Mouse (Mus musculus) embryonic stem cell, embryonic (primary cell): ENCODE data around the gene Mylk.

Experiments used
- CTCF ChIA-PET, 4 experiments: fragments of 300-600 bp in 2 of 4; fragments of 350-600 bp in 2 of 4; sonication (Branson Sonifier 250); formaldehyde crosslinking; loops; one replicate each; lab custom pipeline; 2022; ENCODE audit warnings: inconsistent platforms in 2 of 4; lab: Charles Lee
- POLR2A ChIA-PET, 4 experiments: fragments of 300-600 bp in 2 of 4; fragments of 350-600 bp in 2 of 4; sonication (Branson Sonifier 250); formaldehyde crosslinking; loops; one replicate each; lab custom pipeline; 2022; ENCODE audit warnings: antibody characterized with exemption in 4 of 4, inconsistent platforms in 1 of 4; lab: Charles Lee

Gene Mylk

DNA sequence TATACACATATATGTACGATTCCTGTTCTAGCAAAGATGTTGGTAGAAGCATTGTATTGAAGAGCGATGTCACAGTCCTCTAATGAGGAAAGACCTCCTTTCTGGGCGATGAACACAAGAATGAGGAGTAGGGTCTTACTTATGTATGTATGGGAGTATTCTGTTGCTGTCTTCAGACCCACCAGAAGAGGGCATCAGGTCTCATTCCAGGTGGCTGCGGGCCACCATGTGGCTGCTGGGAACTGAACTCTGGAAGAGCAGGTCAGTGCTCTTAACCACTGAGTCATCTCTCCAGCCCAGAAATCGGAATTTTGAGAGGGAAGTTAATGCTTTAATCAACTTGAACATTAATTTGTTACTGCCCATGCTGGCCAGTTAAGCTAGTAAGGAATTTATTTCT, 279.3 kb downstream of the Mylk start:
- CTCF ChIA-PET = interaction anchor here in 2 of 4 experiments (0.7 to 1.5 kb wide), 3 partner anchors 10 to 122 kb away, joined by 3 to 4 read pairs (median 3); no protein-coding TSS in a partner anchor

DNA sequence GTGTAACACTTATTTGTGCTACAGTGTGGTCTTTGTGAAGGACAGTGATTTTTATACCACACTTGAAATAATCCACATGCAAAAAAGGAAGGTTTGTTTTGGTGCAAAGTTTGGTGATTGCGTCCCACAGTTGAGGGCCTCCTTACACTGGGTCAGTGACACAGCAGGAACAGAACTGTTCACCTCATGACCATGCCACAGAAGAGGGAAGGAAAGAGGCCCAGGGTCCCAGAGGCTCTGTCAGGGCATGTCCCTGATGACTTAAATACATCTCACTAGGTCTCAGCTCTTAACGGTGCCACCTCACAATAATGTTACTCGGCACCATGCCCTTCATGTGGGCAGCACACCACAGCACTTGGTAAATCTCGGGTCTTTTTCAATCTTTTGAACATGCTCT, 280.3 kb downstream of the Mylk start:
- ChIA-PET CTCF (interaction anchor here in 1 of 4 experiments (1.5 kb wide), 1 partner anchor 9 kb away, joined by 4 read pairs; no protein-coding TSS in a partner anchor), POLR2A (interaction anchor here in 2 of 4 experiments (0.9 to 5.2 kb wide), 6 partner anchors 8 to 67 kb away, joined by 3 to 37 read pairs (median 4); no protein-coding TSS in a partner anchor)

More for the DNA sequence above, 279.3 kb downstream of the Mylk start:
- POLR2A ChIA-PET = interaction anchor here in 3 of 4 experiments (0.8 to 5.2 kb wide), 10 partner anchors 8 to 68 kb away, joined by 3 to 37 read pairs (median 5); no protein-coding TSS in a partner anchor

DNA sequence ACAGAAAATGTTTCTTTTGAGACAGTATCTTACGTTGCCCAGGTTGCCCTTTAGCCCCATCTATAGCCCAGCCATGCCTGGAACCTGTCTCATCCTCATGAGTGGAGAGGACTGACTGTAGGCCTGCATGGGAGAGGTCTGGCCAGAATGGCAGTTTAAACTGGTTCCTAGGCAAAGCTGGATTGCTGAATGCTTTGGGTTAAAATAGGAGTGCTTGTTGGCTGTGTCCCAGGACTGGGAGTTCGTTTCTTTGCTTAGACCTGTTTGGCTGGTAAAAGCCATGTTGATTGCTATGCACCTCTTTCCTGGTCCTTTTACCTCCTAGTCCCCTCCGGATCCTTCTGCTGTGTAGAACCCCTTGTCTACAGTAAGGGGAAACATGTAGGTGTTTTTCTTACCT, 288.2 kb downstream of the Mylk start:
- POLR2A ChIA-PET = interaction anchor here in 3 of 4 experiments (0.6 to 4.2 kb wide), 6 partner anchors 8 to 22 kb away, joined by 3 to 37 read pairs (median 4); partner anchors contain the start of gene Hacd2 (in 3 of the 3)

DNA sequence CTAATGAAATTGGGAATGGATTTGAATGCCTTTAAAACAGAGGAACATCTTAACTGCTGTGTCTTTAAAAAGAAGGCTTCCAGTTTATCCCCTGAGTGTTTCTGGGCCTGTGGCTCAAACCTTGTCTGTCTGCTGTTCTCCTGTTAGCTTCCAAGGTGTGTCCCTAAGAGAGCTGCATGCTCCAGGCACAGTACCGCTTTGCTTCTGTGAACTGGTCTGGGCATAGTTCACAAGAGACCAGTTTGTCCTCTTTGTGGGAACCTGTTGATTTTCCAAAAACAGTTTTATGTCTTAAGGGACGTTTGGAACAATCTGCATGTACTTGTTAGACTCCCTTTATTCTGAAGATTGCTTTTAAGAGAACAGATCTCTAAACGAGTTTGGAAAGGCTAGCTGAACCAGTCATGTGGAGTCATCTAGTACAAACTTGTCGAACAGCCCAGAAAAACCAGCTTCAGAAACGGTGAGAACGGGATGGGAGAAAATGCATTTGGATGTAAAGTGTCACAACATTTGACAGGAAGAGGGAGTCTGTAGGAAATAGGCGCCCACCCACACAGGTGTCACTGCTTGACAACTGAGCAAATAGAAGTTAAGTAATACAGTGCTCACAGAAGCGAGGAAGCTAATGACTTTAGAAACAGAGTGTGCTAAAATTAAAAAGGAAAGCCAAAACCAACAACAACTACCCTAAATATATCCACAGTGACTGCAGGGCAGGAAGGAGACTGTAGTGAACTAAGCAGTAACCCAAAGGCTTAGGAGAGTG, 289.0 kb downstream of the Mylk start:
- POLR2A ChIA-PET = interaction anchor here (0.5 to 4.2 kb wide), 8 partner anchors 7 to 498 kb away, joined by 3 to 37 read pairs (median 4); partner anchors contain the start of gene Hacd2 (in 2 of the 4)
- CTCF ChIA-PET = interaction anchor here in 2 of 4 experiments (0.6 to 1.6 kb wide), 2 partner anchors 9 to 11 kb away, joined by 4 read pairs; no protein-coding TSS in a partner anchor

More for the DNA sequence above, 288.2 kb downstream of the Mylk start:
- CTCF ChIA-PET = interaction anchor here in 1 of 4 experiments (1.6 kb wide), 1 partner anchor 8 kb away, joined by 4 read pairs; no protein-coding TSS in a partner anchor

DNA sequence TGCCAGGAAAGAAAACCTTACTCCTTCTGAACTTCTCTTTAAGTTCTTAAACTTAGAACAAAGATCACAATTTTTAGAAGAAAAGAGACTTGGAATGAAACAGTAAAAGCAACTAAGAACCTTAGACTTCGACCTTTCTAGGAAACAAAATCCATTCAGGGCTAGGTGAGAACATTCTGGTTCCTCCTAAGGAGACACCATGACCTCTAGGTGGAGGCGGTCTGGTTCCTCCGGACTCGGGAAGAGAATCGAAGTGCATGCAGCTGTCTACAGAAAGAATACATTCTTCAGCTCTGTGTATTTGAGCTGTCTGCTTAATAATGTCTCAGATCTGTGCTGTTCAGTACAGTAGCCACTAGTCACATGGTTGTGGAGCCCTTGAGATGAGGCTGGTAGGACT, 290.0 kb downstream of the Mylk start:
- ChIA-PET CTCF (interaction anchor here in 1 of 4 experiments (1.6 kb wide), 1 partner anchor 10 kb away, joined by 4 read pairs; no protein-coding TSS in a partner anchor), POLR2A (interaction anchor here (0.6 to 4.2 kb wide), 4 partner anchors 12 to 383 kb away, joined by 3 to 37 read pairs (median 4); partner anchors contain the start of gene Hacd2 (in 1 of the 4))

DNA sequence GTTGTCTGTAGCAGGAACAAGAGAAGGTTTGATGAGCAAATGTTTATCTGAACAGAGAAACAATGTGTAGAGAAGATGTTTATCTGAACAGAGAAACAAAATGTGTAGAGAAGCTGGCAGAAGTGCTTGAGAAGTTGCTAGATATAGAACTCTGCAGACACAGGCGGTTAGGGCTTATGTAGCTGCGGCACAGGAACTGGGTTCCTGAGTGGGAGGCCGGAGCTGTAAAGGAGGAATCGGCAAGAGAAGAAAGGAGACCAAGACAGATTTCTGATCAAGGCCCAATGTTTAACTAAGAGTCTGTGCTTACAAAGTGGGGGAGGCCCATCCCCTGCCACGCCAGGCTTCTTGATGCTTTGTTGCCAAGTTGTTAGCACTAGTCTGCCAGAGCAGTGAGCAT, 291.7 kb downstream of the Mylk start:
- POLR2A ChIA-PET = interaction anchor here in 3 of 4 experiments (0.6 to 1.6 kb wide), 10 partner anchors 8 to 465 kb away, joined by 3 to 6 read pairs (median 3); no protein-coding TSS in a partner anchor
- CTCF ChIA-PET = interaction anchor here in 2 of 4 experiments (0.6 to 1.2 kb wide), 2 partner anchors 20 to 286 kb away, joined by 3 to 4 read pairs; no protein-coding TSS in a partner anchor

DNA sequence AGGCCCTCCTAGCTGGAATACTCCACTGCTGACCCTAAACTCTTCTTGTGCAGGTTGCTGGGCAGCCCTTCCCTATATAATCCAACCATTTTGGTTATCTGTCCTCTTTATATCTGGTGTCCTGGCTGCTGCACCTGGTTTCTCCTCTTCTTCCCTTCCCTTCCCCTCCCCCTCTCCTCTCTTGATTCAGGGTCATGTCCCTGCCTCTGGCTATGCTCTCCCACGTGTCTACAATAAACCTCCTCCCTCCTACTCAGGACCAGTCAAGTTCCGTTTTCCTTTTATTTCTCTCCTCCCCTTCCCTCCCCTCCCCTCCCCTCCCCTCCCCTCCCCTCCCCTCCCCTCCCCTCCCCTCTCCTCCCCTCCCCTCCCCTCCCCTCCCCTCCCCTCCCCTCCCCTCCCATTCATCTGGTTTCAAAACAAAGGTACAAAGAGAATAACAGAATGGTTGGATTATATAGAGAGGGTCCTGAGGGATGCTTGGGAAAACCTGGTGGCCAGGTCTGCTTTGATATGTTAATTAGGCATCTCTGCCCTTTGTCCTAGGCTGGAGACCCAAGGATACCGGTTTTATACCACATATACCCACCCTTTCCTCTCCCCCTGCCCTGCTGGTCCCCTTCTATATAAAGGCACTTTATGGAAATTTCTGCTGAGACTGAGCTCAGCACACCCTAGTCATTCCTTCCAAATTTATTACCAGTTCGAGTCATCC, 293.5 kb downstream of the Mylk start:
- ChIA-PET CTCF (interaction anchor here in 1 of 4 experiments (0.7 kb wide), 1 partner anchor 136 kb away, joined by 3 read pairs; no protein-coding TSS in a partner anchor), POLR2A (interaction anchor here in 3 of 4 experiments (0.6 to 4.1 kb wide), 13 partner anchors 9 to 503 kb away, joined by 3 to 44 read pairs (median 5); partner anchors contain the start of genes Hacd2 (in 2 of the 3) and Sema5b (in 1 of the 3))

DNA sequence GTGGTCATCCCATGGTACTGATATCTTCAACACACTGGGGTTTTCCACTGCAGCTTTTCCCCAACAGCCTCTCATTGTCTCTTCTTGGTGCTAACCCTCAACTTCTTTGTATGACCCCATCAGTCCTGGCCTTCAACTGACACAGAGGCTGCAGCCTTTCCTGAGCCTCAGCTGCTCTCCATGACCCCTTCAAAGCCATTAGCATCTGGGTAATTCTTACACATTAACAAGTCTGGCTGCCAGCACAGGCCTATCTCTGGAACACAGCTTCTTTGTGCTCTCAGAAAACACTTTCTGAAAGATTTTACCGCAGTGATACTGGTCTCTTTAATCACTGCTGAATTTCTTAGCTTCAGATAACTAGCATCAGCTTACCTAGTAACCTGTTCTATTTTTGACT, 295.1 kb downstream of the Mylk start:
- ChIA-PET POLR2A (interaction anchor here in 3 of 4 experiments (1.1 to 4.1 kb wide), 12 partner anchors 9 to 110 kb away, joined by 3 to 44 read pairs (median 4); partner anchors contain the start of gene Hacd2 (in 1 of the 3)), CTCF (interaction anchor here in 2 of 4 experiments (0.6 to 1.0 kb wide), 3 partner anchors 11 to 257 kb away, joined by 3 to 4 read pairs (median 3); partner anchors contain the start of gene Hacd2 (in 1 of the 2))

DNA sequence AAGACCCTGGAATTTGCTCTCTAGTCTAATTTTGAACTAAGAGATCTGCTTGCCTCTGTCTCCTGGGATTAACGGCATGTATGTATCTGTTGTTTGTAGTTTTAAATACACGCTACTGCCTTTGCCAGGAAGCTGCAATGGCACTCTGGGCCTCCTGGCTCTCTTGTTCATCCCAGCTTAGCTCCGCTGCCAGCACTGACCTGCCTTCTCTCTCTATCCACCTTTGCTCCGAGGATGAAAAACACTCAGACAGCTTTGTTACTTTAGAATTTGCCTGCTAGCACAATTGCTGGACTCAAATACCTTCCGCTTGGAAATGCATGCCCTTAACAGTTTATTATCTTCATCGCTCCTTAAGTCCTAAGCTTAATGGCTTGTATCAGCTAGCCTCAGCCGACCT, 296.0 kb downstream of the Mylk start:
- ChIA-PET CTCF (interaction anchor here in 1 of 4 experiments (0.5 kb wide), 1 partner anchor 1000 kb away, joined by 4 read pairs; no protein-coding TSS in a partner anchor), POLR2A (interaction anchor here (0.6 to 4.1 kb wide), 20 partner anchors 8 to 587 kb away, joined by 3 to 44 read pairs (median 4); partner anchors contain the start of gene Hacd2 (in 1 of the 4))

DNA sequence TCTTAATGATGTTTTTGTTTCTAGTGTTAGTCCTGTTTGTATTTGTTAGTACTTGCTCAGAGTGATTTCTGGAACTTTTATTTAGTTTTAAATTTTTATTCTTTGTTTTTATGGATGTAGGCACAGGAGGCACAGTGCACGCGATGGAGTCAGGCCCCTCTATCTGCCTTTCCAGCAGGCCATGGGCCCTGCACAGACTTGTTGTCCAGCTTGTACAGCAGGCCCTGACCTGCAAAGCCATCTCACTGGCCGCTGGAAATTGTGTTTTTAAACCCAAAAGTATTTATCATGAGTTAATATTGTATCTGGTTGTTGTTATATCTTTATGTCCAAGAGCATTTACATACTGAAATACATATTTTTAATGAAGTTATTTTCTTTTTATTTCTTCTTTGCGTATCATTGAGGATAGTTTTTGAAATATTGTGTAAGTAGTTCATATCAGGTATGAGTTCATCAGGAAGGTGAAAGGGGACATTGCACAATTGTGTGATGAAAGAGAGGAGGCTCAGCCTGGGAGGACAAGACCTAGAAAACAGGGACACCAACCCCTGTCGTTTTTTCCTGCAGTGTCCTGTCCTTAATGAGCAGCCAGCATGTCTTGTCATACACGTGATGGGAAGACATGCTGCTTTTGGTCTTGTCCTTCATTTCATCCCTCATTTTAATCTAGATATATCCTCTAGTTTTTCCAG, 301.2 kb downstream of the Mylk start:
- ChIA-PET CTCF (no interaction called here), POLR2A (interaction anchor here in 2 of 4 experiments (1.1 to 6.0 kb wide), 3 partner anchors 6 to 10 kb away, joined by 3 to 44 read pairs (median 4); no protein-coding TSS in a partner anchor)

DNA sequence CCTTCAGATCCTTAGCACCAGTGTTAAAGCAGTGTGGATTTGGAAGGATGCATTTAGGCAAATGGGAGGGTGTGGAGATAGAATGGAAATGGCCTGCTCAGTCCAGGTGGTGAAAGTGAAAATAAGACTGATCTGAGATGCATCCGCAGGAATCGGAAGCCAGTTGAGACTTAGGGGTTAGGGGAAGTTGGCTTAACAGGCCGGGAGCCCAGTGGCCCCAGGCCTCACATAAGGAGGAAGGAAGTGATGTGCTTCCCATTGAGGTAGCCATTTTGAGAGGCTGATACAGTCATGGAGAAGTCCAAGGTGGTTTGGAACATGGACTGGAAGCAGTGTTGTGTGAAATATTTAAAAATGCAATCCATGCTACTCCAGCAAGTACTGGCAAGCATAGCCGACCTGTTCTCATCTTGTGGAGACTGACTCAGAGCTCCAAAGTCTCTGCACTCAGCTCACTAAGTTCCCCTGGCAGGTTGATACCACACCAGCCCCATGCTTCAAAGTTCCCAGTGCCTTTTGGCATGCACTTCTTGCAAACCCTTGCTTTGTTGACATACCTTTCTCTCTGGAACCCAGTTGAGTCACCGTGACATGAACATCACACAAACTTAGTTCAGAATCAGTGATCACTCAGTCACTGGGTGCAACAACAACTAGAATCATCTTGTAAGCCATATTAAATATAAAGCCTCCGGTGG, 302.4 kb downstream of the Mylk start:
- ChIA-PET POLR2A (interaction anchor here in 3 of 4 experiments (1.3 to 6.0 kb wide), 5 partner anchors 7 to 36 kb away, joined by 3 to 44 read pairs (median 5); no protein-coding TSS in a partner anchor), CTCF (no interaction called here)

DNA sequence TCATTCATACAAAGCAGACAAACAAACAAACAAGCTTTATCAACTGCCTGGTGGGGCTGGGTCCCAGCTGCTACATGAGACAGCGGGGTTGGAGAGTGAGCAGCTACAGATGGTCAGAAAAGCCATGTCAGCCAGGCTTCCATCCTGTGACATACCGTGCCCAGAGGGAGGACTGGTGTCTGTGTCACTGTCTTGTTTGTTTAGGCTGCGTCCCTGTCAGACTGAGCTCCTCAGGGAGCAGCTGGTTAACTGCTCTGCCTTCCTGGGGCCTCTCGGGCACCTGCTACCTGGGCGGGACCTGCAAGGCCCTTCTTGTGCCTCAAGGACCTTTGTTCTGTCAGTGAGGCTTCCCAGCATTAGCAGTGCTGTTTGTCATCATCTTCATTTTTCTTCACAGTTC, 306.1 kb downstream of the Mylk start:
- POLR2A ChIA-PET = interaction anchor here (0.6 to 6.0 kb wide), 20 partner anchors 8 to 606 kb away, joined by 3 to 44 read pairs (median 4); partner anchors contain the start of gene Hacd2 (in 1 of the 4)
- CTCF ChIA-PET = interaction anchor here in 1 of 4 experiments (0.6 kb wide), 1 partner anchor 151 kb away, joined by 4 read pairs; no protein-coding TSS in a partner anchor
